Mouse (Mus musculus): Measurements from ENCODE around the gene Atn1.

Gene Atn1

DNA sequence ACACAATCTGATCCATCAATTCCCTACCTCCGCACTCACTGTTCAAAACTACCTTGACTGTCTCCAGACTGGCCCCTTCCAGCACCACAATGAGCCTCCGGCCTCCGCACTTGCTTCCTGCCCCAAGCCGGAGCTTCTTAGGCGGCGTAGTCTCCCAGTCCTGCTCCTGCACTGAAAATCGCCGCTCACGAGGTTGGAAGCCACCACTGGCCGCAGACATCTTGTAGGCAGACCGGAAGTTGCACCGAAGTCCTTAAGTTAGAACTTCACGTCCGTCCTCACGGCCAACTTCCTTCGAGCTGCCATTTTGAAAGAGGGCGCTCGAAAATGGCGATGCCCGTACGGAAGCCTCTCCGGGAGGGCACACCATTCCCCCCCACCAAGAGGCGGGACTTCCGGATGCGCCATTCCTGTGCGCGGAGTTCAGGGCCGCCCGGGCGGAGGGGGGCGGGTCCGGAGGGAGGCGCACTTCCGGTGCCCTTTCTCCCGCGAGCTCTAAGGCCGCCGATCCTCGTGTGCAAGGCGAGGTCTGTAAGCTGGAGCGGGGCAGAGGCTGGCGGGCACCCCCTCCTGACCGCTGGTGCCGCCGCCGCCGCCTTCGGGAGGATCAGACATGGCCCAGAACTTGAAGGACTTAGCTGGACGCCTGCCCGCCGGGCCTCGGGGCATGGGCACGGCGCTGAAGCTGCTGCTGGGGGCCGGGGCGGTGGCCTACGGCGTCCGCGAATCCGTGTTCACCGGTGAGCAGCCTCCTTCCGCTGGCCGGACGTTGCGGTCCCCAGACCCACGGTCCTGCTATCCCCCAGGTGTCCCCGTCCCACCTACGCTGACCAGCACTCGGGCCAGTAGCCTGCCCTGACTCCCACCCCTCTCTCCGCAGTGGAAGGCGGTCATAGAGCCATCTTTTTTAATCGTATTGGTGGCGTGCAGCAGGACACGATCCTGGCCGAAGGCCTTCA, 44.2 kb downstream of the Atn1 start, which contains the start of the genes Emg1 and Phb2:
Gene Emg1, minus strand, starts transcription at position 355 of the 959 bp plus-strand sequence.
Gene Phb2, plus strand, starts transcription at position 513 of the 959 bp plus-strand sequence.
- peak; percentile 98 for DNase-seq (ENCODE audit: low read depth)

DNA sequence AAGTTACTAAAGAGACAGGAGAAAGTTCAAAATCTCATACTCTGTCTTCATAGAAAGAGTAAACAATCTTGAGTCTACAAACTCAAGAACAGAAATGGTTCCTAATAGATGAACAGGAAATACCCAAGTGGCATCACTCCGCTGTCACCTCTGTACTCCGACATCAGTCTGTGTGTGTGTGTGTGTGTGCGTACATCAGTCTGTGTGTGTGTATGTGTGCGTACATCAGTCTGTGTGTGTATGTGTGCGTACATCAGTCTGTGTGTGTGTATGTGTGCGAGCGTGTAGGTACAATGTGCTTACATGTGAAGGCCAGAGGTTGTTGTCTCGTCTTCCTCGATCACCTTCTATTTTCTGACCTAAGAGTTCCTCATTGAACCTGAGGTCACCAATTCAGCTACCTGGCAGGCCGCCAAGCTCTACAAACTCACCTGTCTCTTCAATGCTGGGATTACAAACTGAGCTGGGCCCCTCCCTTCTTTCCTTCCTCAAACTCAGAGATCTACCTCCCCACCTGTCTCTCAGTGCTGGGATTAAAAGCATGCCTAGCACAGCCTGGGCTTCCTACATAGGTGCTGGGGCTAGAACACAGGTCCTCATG, 47.9 kb downstream of the Atn1 start:
- no peak for DNase-seq (ENCODE audit: low read depth)

DNA sequence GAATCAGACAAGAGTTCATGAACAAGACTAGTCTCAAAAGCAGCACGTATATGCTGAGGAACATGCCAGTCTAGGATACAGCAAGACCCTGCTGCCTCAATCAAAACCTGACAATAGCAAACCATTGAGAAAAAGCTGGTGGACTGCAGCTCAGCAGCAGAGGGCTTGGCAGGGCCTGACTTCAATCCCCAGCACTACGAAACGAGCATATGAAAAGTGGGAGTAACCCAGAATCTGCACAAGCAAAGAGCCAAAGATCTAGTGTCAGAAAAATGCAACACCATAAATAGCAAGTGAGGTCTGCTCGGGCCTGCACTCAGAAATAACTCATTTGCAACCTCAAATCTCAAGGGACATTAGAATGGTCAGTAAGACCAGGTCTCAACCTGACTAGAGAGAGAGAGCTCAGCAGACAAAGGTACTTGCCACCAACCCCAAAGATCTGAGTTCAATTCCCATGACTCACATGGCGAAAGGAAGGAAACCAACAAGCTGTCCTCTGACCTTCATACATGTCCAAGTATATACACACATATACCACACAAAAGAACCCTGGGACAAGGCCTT, 50.2 kb downstream of the Atn1 start:
- no peak for DNase-seq (ENCODE audit: low read depth)

DNA sequence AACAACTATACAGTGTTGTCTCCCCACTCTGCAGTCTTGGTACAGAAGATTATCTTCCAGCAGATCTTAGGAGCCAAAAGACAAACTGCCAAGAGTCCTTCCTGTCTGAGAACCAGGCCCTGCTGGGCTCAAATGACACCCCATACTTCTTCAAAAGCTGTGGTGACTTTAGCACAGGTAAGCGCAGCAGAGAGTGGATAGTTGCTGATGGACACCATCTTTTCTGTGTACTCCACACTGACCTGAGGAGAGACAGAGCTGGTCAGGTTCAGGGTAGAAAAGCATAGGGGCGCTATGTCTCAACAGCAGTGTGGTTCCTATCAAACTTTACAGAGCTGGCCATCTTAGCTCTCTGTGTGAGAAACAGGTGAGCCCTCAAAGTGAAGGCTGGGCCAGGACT, 51.9 kb downstream of the Atn1 start:
- no peak for DNase-seq (ENCODE audit: low read depth)

DNA sequence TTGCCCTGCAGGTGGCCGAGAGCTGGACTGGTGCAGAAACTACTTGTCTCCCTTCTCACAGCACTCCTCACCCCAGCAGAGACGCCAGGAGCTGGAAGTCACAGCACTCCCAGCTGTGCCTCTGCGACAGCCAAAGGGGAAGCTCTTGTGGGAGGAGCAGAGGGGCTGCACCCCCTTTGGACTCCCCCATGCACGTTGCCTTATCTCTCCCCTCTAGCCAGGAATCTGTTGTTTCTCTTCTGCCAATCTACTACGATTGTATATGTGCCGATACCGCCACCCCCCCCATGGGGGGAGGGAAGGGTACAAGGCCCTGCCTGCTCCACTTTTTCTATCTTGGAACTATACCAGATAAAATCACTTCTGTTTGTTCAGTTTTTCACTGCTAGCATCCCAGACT, 52.5 kb downstream of the Atn1 start:
- no peak for DNase-seq (ENCODE audit: low read depth)

GRCm38 (mm10) chr6:124702784-124703103, 53.6 kb downstream of the Atn1 start:
- peak; percentile 81 for DNase-seq (ENCODE audit: low read depth)

DNA sequence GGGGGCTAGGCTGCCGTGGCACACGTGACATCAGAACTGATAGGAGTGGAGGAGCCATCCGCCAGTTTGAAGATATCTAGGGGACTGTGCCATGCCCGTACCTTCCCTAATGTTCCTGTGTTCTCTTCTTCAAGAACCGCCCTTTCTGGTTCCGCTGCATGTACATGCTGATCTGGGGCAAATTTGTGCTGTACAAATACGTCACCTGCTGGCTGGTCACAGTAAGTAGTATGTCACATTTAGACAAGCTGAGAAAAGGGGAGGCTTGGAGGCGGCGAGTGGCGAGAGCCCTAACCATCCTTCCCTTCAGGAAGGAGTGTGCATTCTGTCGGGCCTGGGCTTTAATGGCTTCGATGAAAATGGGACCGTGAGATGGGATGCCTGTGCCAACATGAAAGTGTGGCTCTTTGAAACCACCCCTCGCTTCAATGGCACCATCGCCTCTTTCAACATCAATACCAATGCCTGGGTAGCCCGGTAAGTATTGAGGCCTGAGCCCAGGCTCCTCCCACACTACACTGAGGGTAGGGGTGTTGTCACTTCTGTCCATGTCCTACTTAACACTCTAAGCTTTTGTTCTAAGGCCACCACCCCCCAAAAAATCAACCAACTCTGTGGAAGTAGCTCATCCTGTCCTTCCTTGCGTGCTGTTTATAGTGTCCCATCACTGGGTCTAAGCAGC, 54.1 kb downstream of the Atn1 start:
- DNase-seq (ENCODE audit: low read depth), result no peak

DNA sequence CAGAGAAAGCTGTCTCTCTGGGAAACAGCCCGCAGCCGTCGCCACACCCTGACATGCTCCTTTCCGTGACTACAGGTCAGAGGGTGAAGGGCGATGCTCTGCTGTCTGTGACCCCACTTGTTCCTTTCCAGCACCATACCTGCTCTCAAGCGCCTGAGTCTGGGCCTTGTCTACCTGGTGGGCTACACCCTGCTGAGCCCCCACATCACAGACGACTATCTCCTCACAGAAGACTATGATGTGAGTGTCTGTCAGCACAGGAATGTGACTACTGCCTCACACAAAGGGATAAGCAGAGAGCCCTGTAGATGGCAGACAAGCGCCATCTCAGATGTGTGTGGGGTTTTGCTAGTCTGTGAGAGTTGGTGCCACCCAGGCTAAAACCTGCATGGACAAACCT, 55.0 kb downstream of the Atn1 start:
- peak; percentile 46 for DNase-seq (ENCODE audit: low read depth)

DNA sequence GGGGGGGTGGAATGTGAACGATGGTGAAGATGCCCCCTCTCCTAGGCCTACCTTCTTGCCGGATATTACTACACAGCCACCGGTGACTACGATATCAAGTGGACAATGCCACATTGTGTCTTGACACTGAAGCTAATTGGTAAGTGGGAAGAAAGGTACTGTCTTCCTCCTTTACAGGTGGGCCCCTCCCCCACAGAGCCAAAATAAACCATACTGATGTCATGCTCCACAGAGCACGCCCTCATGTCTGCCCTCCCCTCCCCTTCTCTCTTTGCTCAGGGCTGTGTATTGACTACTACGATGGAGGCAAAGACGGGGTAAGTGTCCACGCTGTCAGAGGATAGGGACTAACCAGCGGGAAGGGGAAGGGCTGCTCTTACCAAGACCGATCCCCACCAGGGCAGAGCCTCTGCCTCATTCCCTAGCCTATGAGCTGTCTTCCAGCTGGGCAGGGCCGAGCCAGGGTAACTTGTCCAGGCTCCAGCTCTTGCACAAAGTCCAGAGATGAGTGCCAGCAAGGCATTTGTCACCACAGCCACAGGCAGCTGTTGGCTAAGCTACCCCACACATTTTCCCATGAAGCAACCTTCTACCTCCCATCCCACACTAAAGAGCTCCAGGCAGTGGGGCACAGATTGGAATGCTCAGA, 56.2 kb downstream of the Atn1 start:
- DNase-seq (ENCODE audit: low read depth), result no peak

- no peak for DNase-seq (ENCODE audit: low read depth)
Observed at GRCm38 (mm10) chr6:124699366-124699765, 57.0 kb downstream of the Atn1 start.

DNA sequence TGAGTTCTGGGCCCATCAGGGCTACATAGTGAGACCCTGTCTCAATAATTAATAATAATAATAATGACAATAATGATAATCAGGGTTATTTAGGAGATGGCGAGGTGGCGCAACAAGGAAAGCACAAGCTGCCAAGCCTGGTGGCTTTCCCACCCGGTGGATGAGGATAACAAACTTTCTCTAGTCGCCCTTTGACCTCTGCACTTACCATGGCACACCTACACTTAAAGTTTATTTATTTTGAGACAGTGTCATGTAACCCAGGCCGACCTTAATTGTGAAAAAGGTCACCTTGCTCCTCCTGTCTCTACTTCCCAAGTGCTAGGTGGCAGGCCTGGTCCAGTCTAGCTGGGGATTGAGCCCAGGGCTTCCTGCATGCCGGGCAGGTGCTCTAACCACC, 57.6 kb downstream of the Atn1 start:
- DNase-seq (ENCODE audit: low read depth), result no peak

GRCm38 (mm10) chr6:124696441-124697150, 59.7 kb downstream of the Atn1 start:
- DNase-seq (ENCODE audit: low read depth), result no peak

- DNase-seq (ENCODE audit: low read depth), result no peak
Observed at GRCm38 (mm10) chr6:124694166-124694955, 62.0 kb downstream of the Atn1 start.

GRCm38 (mm10) chr6:124693243-124693981, 62.9 kb downstream of the Atn1 start:
- no peak for DNase-seq (ENCODE audit: low read depth)
